Mouse (Mus musculus) gastrocnemius, postnatal 25 days (tissue): Measurements from ENCODE around the gene 2010300C02Rik. TPM values are rescaled to one million over a fixed set of nuclear protein-coding genes. Genes with fewer than 3 reads are reported as not detected.
"Not testable (repeated sequence)": the region's sequence is repeated elsewhere in the genome, so short reads cannot be mapped to it uniquely, and the experiment has no call there.

Source experiments
- DNase-seq: peaks from one replicate; pipeline ENCODE4 v3.0.0; 2022
- total RNA-seq, 2 experiments: library from RNA; stranded (reverse); gene quantifications; 1 replicate in 1 of 2; 2 replicates in 1 of 2; pipeline ENCODE4 v1.2.3; 2021

The 2010300C02Rik gene
- total RNA-seq, 2 experiments from 2014 or later = 0.13 to 0.24 TPM

GRCm38 (mm10) chr1:37628749-37629148 lies 91.1 kb downstream of the 2010300C02Rik start:
- DNase-seq = no peak

- no peak for DNase-seq
Observed at GRCm38 (mm10) chr1:37624185-37624584, 95.7 kb downstream of the 2010300C02Rik start.

- DNase-seq = no peak
Observed at GRCm38 (mm10) chr1:37622049-37622448, 97.8 kb downstream of the 2010300C02Rik start.

GRCm38 (mm10) chr1:37619542-37619941 lies 100.3 kb downstream of the 2010300C02Rik start:
- no peak for DNase-seq

- DNase-seq = no peak
Observed at GRCm38 (mm10) chr1:37617047-37617446, 102.8 kb downstream of the 2010300C02Rik start.

- no peak for DNase-seq
Observed at GRCm38 (mm10) chr1:37616569-37616968, 103.3 kb downstream of the 2010300C02Rik start.

- DNase-seq = no peak
Observed at GRCm38 (mm10) chr1:37615290-37616040, 104.4 kb downstream of the 2010300C02Rik start.

- no peak for DNase-seq
Observed at GRCm38 (mm10) chr1:37614836-37615235, 105.0 kb downstream of the 2010300C02Rik start.

GRCm38 (mm10) chr1:37614130-37614529 lies 105.8 kb downstream of the 2010300C02Rik start:
- DNase-seq = no peak

GRCm38 (mm10) chr1:37611032-37611431 lies 108.9 kb downstream of the 2010300C02Rik start:
- DNase-seq = no peak

GRCm38 (mm10) chr1:37610242-37610641 lies 109.6 kb downstream of the 2010300C02Rik start:
- no peak for DNase-seq

GRCm38 (mm10) chr1:37605694-37606093 lies 114.2 kb downstream of the 2010300C02Rik start:
- DNase-seq = not testable (repeated sequence)

GRCm38 (mm10) chr1:37603206-37603605 lies 116.7 kb downstream of the 2010300C02Rik start:
- no peak for DNase-seq

- DNase-seq = no peak
Observed at GRCm38 (mm10) chr1:37602268-37602667, 117.6 kb downstream of the 2010300C02Rik start.

GRCm38 (mm10) chr1:37601461-37601860 lies 118.4 kb downstream of the 2010300C02Rik start:
- no peak for DNase-seq

GRCm38 (mm10) chr1:37600640-37601175 lies 119.2 kb downstream of the 2010300C02Rik start:
- peak; percentile 48 for DNase-seq

GRCm38 (mm10) chr1:37598986-37599385 lies 120.9 kb downstream of the 2010300C02Rik start:
- DNase-seq = no peak

- DNase-seq = not testable (repeated sequence)
Observed at GRCm38 (mm10) chr1:37594812-37595211, 125.1 kb downstream of the 2010300C02Rik start.

GRCm38 (mm10) chr1:37585809-37586480 lies 133.9 kb downstream of the 2010300C02Rik start:
- DNase-seq = peak; percentile 61

- no peak for DNase-seq
Observed at GRCm38 (mm10) chr1:37583795-37584464, 136.0 kb downstream of the 2010300C02Rik start.

GRCm38 (mm10) chr1:37583167-37583566 lies 136.7 kb downstream of the 2010300C02Rik start:
- DNase-seq = no peak

- DNase-seq = no peak
Observed at GRCm38 (mm10) chr1:37579686-37580085, 140.2 kb downstream of the 2010300C02Rik start.
